Mouse (Mus musculus): ENCODE results near the gene Dtl. TPM values are rescaled to one million over a fixed set of nuclear protein-coding genes. Genes with fewer than 3 reads are reported as not detected.

Gene Dtl
- polyA plus RNA-seq, 1 experiment from 2014 or later, result 99.8 TPM

DNA sequence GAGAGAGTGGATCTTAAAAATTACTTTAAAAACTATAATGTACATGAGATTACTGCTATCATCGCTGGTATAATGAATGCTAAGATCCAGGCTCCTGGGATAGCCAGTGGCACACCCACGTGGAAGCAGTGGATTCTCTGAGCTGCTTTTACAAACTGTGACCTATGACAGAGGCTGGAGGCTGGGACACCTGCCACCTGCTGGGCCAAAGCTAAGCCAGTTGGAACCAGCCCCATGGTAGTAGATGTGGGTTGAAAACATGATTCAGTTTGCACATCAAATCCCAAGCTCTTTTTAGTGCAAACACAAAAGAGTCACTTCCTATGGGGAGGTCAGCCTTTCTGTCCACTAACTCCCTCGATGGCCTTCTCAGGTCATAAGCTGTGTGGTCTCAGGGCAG lies 65.5 kb downstream of the Dtl start:
- H3K36me3 ChIP-seq (replicated peaks), result no peaks in the 10 kb centered on the region
- no peak for DNase-seq (ENCODE audit: extremely low spot score, low spot score)

DNA sequence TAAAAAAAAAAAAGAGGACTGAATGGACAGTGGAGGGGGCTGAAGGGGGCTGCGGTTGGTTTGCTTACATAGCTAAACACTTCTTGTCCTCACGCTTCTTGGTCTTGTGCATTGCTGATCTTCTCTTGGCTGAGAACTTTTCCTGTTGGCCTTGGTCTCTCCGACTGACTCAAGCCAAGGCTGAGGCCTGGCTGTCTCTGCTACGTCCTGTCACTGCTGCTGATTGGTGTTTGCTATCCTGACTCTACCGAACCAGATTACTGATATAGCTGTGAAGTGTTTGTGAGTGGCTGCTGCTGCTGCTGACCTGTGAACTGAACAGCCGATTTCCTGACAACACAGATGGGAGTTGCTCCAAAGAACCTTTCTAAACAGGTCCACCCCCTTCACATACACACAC lies 66.2 kb downstream of the Dtl start:
- no peaks in the 10 kb centered on the region for H3K4me1 ChIP-seq
- no peak overlapping the region for H3K4me3 ChIP-seq
- H3K36me3 ChIP-seq (replicated peaks), result no peaks in the 10 kb centered on the region
- H3K9me3 ChIP-seq, result no peaks in the 10 kb centered on the region
- H3K27me3 ChIP-seq (ENCODE audit: poor library complexity, severe bottlenecking), result no peaks in the 10 kb centered on the region
- no peak for DNase-seq (ENCODE audit: extremely low spot score, low spot score)
- H3K27ac ChIP-seq, result no peak overlapping the region
- 90% methylated on average over 6 of the region's 6 CpGs for WGBS

More for the DNA sequence above, 65.5 kb downstream of the Dtl start:
- Histone ChIP-seq H3K4me3 (no peak overlapping the region), H3K9me3 (no peaks in the 10 kb centered on the region), H3K4me1 (no peaks in the 10 kb centered on the region), H3K27ac (no peak overlapping the region), H3K27me3 (ENCODE audit: poor library complexity, severe bottlenecking) (no peaks in the 10 kb centered on the region)
- 76% methylated on average over 3 of the region's 3 CpGs for whole genome bisulfite sequencing

DNA sequence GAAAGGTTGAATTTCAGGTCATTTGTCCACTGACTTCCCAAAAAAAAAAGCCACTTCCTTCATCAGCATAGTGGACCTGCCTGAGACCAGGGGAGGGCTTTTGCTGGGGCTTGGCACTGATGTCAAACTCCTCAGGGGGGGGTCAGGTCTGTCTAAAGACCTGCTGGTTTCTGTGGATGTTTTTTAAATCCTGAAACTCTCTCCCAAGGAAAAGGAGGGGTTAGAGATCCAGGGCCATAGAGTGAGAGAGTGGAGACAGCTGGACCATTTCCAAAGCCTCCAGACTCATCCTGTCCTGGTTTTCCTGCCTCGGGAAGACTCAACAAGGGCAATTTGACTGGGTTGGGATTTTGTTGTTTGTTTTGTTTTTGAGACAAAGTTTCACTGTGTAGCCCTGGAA lies 68.6 kb downstream of the Dtl start:
- Histone ChIP-seq H3K27me3 (ENCODE audit: poor library complexity, severe bottlenecking) (no peaks in the 10 kb centered on the region), H3K36me3 (replicated peaks) (no peaks in the 10 kb centered on the region), H3K4me1 (no peaks in the 10 kb centered on the region), H3K9me3 (no peaks in the 10 kb centered on the region), H3K4me3 (no peak overlapping the region), H3K27ac (no peak overlapping the region)
- WGBS, result 77% methylated on average over 1 of the region's 1 CpGs
- DNase-seq (ENCODE audit: extremely low spot score, low spot score), result no peak

DNA sequence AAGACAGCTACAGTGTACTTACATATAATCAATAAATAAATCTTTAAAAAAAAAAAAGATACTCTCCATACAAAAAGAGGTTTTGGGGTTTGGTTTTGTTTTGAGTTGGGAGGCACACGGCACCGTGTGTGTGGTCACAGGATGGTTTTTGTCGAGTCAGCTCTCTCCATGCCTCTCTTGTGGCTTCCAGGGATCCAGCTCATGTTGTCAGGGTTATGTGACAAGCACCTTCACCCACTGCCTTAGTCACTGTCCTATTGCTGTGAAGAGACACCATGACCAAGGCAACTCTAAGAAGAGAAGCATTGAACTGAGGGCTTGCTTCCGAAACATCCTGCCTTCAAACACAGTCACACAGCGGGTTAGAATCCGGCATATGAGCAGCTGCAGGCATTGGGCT lies 75.7 kb downstream of the Dtl start:
- Histone ChIP-seq H3K27me3 (ENCODE audit: poor library complexity, severe bottlenecking) (no peaks in the 10 kb centered on the region), H3K4me1 (peaks cover 4% of the 10 kb centered on the region), H3K9me3 (no peaks in the 10 kb centered on the region), H3K27ac (no peak overlapping the region), H3K36me3 (replicated peaks) (no peaks in the 10 kb centered on the region), H3K4me3 (no peak overlapping the region)
- DNase-seq (ENCODE audit: extremely low spot score, low spot score), result no peak
- 94% methylated on average over 6 of the region's 6 CpGs for WGBS

DNA sequence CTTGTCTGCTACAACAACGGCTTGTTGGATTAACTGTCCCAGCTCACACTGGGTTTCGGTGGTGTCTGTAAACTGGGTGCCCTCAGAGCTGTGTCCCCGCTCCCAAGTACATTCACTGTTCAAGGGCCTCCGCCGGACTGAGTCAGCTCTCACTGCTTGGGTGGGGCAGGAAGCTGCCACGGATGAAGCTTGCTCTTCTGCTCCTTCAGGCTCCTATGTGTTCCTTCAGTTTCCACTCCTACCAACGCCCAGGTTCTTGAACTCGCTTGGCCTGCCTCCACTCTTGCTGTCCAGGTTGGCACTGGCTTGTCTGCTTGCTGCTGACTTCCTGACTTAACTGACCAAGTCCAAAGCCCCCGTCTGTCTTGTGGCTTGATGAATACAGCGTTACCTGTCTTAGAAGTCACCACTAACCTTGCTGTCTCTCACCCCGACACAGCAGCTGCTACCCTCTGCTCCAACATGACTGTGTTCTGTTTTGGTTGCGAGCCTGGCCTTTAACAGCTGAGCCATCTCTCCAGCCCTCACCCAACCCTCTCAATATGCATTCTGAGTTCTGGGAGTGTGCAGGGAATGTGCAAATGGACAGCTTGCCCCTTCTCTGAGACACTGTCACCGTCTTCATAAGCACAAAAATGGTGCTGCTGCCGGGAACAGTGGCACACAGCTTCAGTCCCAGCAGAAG lies 76.9 kb downstream of the Dtl start:
- H3K27me3 ChIP-seq (ENCODE audit: poor library complexity, severe bottlenecking), result no peaks in the 10 kb centered on the region
- peaks cover 4% of the 10 kb centered on the region for H3K4me1 ChIP-seq
- H3K9me3 ChIP-seq, result no peaks in the 10 kb centered on the region
- WGBS, result 88% methylated on average over 14 of the region's 14 CpGs
- no peaks in the 10 kb centered on the region for H3K36me3 ChIP-seq (replicated peaks)
- H3K4me3 ChIP-seq, result no peak overlapping the region
- DNase-seq (ENCODE audit: extremely low spot score, low spot score), result no peak
- H3K27ac ChIP-seq, result no peak overlapping the region

DNA sequence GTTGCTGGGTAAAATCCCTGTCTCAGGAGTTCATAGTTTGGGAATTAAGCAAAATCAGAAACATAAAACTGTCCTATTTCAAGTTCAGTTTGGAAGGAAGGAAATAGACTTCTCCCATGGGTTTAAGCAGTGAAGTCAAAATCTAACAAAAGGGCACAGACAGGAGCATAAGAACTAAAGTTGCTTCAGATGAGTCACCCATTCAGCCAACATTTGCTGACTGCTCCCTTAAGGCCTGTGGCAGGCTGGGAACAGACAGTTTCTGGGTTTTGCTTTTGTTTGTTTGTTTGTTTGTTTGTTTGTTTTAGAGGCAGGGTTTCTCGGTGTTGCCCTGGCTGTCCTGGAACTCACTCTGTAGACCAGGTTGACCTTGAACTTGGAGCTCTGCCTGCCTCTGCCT lies 78.7 kb downstream of the Dtl start:
- DNase-seq (ENCODE audit: extremely low spot score, low spot score), result no peak
- peaks cover 4% of the 10 kb centered on the region for H3K4me1 ChIP-seq
- H3K36me3 ChIP-seq (replicated peaks), result no peaks in the 10 kb centered on the region
- H3K27ac ChIP-seq, result no peak overlapping the region
- no peaks in the 10 kb centered on the region for H3K9me3 ChIP-seq
- no peaks in the 10 kb centered on the region for H3K27me3 ChIP-seq (ENCODE audit: poor library complexity, severe bottlenecking)
- no peak overlapping the region for H3K4me3 ChIP-seq
- WGBS, result 88% methylated on average over 1 of the region's 1 CpGs

DNA sequence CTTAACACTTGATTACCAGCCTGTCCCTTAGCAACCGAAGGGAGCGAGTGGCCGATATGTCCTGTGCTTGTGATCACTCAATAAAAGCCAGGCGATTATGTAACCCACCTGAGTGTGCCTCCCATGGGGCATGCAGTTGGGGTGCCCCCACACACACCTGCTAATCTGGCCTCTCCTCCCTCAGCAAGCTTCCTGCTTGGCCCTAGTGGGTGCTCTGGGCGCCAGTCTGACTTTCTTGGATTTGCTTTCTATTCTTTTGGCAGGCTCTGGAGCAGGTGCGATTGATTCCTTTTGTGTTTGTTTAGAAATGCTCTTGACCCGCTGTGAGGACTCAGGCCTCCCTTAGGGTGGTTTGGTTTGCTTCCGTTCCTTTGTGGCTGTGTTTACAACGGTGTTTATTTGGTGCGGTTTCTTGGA lies 80.3 kb downstream of the Dtl start:
- DNase-seq (ENCODE audit: extremely low spot score, low spot score), result no peak
- Histone ChIP-seq H3K27me3 (ENCODE audit: poor library complexity, severe bottlenecking) (no peaks in the 10 kb centered on the region), H3K9me3 (no peaks in the 10 kb centered on the region), H3K36me3 (replicated peaks) (no peaks in the 10 kb centered on the region), H3K4me3 (no peak overlapping the region), H3K27ac (no peak overlapping the region), H3K4me1 (peaks cover 4% of the 10 kb centered on the region)
- WGBS, result 62% methylated on average over 10 of the region's 10 CpGs

DNA sequence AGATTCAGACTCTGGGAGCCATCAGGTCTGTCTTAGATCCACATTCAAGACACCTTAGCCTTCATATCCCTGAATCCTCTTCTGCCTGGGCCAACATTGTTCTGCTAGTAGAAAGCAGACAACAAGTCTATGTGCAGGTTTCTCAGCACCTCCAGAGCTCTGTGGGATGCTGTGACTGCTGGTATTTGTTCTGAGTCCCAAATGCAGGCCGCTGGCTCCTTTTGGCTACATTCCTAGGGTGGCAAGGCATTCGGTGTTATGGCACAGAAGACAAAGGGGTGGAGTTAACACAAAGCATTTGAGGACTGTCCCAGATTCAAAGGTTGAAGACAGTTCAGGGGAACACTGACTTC lies 81.1 kb downstream of the Dtl start:
- 79% methylated on average over 2 of the region's 2 CpGs for WGBS
- Histone ChIP-seq H3K27ac (no peak overlapping the region), H3K4me1 (peaks cover 4% of the 10 kb centered on the region), H3K4me3 (no peak overlapping the region), H3K9me3 (no peaks in the 10 kb centered on the region), H3K27me3 (ENCODE audit: poor library complexity, severe bottlenecking) (no peaks in the 10 kb centered on the region), H3K36me3 (replicated peaks) (no peaks in the 10 kb centered on the region)
- DNase-seq (ENCODE audit: extremely low spot score, low spot score), result no peak

DNA sequence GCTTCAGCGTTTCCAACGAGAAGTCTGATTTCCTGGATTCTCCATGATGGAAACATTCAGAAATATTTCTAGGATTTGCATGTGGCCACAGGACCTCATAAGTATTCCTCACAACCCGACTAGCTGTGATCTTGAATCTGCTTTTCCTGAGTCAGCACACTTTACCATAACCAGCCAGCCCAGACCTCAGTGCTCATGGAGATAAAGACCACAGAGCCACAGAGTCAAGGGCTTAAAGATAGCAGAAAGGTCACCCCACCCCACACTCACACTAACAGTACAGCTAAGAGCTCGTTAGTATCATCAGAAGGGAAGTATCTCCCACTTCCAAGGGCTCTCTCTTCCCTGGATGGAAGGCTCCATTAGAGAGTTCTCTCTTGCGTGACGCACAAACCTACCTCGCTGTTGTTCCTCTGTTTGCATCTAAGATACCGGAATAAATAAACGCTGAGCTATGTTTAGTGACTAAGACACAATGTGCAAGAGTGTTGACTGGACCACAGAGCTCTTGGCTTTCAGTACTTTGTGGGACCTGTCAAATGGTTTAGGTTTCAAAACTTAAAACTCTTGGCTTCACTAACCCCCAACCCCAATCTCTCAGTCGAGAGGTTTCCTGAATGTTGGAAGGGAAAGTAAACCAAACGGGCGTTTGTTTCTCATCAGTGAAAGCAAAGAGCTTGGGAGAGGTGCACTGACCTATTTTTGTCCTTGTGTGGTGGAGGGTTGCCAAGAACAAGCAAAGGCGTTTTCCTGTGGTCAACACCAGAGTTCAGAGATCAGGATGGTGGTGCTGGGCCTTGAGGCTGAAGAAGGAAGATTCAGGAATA lies 81.7 kb downstream of the Dtl start:
- no peak for DNase-seq (ENCODE audit: extremely low spot score, low spot score)
- Histone ChIP-seq H3K36me3 (replicated peaks) (no peaks in the 10 kb centered on the region), H3K4me3 (no peak overlapping the region), H3K4me1 (peaks cover 4% of the 10 kb centered on the region), H3K27me3 (ENCODE audit: poor library complexity, severe bottlenecking) (no peaks in the 10 kb centered on the region), H3K9me3 (no peaks in the 10 kb centered on the region), H3K27ac (no peak overlapping the region)
- WGBS, result 88% methylated on average over 13 of the region's 13 CpGs

DNA sequence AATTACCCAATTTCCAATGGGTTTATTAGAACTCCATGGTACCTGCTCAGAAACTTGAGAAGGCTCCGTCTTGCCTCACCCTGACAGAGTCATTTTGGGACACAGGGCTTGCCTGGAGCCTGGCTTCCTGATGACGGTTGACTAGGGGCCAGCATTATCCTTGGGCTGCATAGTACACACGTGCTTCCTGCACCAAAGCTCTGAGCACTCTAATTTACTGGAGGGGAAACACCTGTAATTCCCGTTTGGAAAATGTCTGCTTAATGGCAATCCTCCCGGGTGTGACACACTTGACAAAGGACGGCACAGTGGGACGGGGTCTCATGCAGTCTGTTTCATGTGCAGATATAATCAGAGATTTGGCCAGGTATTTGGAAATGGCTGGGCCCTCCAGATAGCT lies 84.9 kb downstream of the Dtl start:
- no peak overlapping the region for H3K27ac ChIP-seq
- DNase-seq (ENCODE audit: extremely low spot score, low spot score), result no peak
- WGBS, result 80% methylated on average over 7 of the region's 7 CpGs
- no peaks in the 10 kb centered on the region for H3K9me3 ChIP-seq
- H3K4me3 ChIP-seq, result no peak overlapping the region
- H3K27me3 ChIP-seq (ENCODE audit: poor library complexity, severe bottlenecking), result no peaks in the 10 kb centered on the region
- H3K36me3 ChIP-seq (replicated peaks), result no peaks in the 10 kb centered on the region
- peaks cover 15% of the 10 kb centered on the region for H3K4me1 ChIP-seq

Other genes with a start within 250 kb of the Dtl start
- 25.6 and 29.5 TPM in 2 replicates for gene Tmem206, start 249.6 kb downstream of the Dtl start, polyA plus RNA-seq (2016; fragmentation: Nextera tagmentation; extraction: Ambion mirVana)
- gene Ppp2r5a, start 172.3 kb downstream of the Dtl start, polyA plus RNA-seq (2016; fragmentation: Nextera tagmentation; extraction: Ambion mirVana), result 9.1 and 9.5 TPM in 2 replicates
- gene Ints7, start 92 bp upstream of the Dtl start, polyA plus RNA-seq (2016; fragmentation: Nextera tagmentation; extraction: Ambion mirVana), result 84.2 and 92.6 TPM in 2 replicates
- 20.9 and 21.4 TPM in 2 replicates for gene Lpgat1, start 142.3 kb upstream of the Dtl start, polyA plus RNA-seq (2016; fragmentation: Nextera tagmentation; extraction: Ambion mirVana)
- gene Nek2, start 245.9 kb upstream of the Dtl start, polyA plus RNA-seq (2016; fragmentation: Nextera tagmentation; extraction: Ambion mirVana), result 69.8 and 70.8 TPM in 2 replicates